Mouse (Mus musculus) B cell, adult 2 months (primary cell): Measurements from ENCODE around the gene Dio2.

Experiments used
- DNase-seq, 2 experiments: peaks; one replicate each; pipeline ENCODE4 v3.0.0; 2022

Gene Dio2

GRCm38 (mm10) chr12:90738388-90739223 is at the start of gene Dio2:
Gene Dio2 (minus strand): TSS chr12:90738438.
- no peak for DNase-seq

GRCm38 (mm10) chr12:90781438-90781837 is 43.2 kb upstream of the Dio2 start:
- no peak for DNase-seq

DNA sequence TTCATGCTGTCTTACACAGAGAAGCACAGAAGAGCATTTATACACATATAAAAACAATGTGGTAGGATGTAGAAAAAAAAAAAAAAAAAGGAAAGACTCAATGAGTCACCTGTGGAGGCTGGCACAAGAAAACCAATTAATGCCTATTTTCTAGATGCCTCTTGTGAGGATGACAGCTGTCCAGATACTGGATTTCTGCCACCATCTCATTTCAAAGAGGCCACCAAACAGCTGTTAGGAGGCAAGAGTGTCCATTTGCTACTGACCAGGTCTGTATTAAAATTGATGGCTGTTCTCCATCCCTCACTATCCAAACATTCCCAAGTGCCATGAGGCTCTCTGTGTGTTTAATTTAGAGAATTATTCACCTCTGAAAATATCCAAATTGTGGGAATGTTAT is 6.5 kb upstream of the Dio2 start:
- DNase-seq: no peak

GRCm38 (mm10) chr12:90743633-90744032 is 5.4 kb upstream of the Dio2 start:
- DNase-seq: no peak

GRCm38 (mm10) chr12:90740468-90740867 is 2.2 kb upstream of the Dio2 start:
- DNase-seq: peak; percentile 59 to 60

DNA sequence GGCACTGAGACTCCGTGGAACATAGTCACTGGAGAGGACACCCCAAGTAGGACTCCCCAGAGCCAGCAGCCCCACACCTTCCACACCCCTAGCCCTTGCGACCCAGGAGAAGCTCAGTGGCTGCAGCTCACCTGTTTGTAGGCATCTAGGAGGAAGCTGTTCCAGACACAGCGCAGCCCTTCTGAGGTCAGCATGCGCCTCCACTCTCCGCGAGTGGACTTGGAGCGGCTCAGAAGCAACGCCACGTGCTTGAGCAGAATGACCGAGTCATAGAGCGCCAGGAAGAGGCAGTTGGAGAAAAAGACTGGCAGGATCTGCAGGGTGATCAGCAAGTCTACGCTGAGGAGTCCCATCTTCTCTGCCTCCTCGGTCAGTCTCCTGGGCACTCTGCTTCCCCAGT is 306 bp downstream of the Dio2 start:
- DNase-seq: peak in 1 of 2 experiments; percentile 4

GRCm38 (mm10) chr12:90735447-90735846 is 2.8 kb downstream of the Dio2 start:
- DNase-seq: no peak

DNA sequence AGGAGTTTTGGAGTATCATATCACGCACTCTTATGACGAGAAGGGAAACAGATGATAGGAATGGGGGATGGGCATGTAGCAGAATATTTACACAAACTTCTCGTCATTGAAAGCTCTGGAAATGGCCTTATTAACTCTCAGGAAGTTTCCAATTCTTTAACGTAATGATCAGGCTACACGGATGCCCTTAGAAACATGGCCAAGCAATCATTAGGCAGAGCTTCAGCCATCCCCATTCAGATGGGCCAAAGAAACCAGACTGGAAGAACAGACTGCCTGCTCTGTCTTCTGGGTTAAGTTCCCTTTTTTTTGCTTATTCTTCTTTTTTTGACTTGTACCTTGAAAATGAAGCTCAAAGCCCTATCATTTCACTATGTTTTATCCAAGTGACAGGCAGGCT is 3.7 kb downstream of the Dio2 start:
- DNase-seq: no peak

DNA sequence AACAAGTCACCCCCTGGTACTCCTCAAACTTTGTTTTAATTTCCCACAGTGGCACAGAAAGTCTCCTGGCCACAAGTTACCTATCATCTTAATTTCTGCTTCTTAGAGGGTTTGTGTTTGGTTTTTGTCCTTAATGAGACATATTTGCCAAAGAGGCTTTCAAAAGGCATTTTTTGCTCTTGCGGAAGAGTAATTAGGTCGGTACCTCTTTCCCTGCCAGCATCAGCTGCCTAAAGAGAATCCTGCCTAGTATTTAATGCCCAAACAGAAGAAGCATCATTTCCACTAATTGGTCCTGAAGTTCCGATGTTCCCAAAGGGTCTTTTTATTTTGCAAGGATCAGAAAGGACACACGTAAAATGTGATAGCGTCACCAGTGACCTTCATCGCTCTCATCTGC is 4.5 kb downstream of the Dio2 start:
- DNase-seq: no peak

- peak; percentile 67 to 69 for DNase-seq
These were observed 8.6 kb downstream of the Dio2 start for GRCm38 (mm10) chr12:90729648-90730047.

DNA sequence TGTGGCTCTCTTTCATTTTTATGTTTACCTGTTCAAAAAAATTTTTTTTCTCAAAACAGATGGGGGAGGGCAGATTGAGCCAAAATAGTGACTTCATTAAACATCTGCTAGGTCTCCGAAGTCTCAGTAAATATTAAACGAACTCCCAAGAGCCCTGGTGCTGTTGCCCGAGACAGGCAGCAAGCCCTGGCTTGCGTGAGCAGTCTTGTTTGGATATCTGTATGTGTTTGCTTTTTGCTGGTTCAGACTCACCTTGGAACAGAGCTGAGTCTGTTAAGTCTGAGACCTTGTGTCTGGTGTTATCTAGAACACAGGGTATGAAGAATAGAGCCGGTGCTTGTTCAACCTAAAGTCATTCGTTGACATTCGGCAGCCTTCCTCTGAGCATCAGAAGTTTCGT is 13.1 kb downstream of the Dio2 start:
- DNase-seq: no peak

GRCm38 (mm10) chr12:90724644-90725043 is 13.6 kb downstream of the Dio2 start:
- DNase-seq: peak; percentile 4 to 5

DNA sequence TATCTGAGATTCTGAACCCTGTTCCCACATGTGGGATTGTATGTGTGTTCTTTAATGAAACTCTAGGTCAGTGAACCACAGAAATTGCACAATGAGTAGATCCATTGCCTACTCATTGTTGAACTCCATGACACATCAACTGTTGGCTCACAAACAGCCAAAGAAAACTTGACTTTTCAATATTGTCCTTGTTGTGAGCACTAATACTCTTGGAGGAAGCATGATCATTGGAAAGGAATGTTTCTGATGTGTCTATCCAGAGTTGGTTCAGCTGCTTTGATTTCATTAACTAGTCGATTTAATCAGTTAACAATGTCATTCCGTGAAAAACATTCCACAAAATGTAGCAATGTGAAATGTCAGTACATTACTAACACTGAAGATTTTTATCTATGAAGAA is 44.1 kb downstream of the Dio2 start:
- DNase-seq: no peak
